Mouse (Mus musculus) gastrocnemius, postnatal 36 days (tissue): Measurements from ENCODE around the gene Elmsan1. TPM values are rescaled to one million over a fixed set of nuclear protein-coding genes. Genes with fewer than 3 reads are reported as not detected.
A peak's percentile ranks its signal among the peaks of the same experiment; 100 is the strongest.

ENCODE experiments used
- DNase-seq, 2 experiments: peaks; one replicate each; pipeline ENCODE4 v3.0.0; 2022
- intact Hi-C: fragments of 180-260 bp; cut with DNase I; formaldehyde crosslinking; loops from one replicate; pipeline ENCODE4 v1.15.1; 2025
- total RNA-seq, 2 experiments: library from RNA; stranded (reverse); gene quantifications; 2 replicates each; pipeline ENCODE4 v1.2.3; 2021

Gene Elmsan1
- total RNA-seq, 2 experiments from 2014 or later = 6.5 to 10.4 TPM

DNA sequence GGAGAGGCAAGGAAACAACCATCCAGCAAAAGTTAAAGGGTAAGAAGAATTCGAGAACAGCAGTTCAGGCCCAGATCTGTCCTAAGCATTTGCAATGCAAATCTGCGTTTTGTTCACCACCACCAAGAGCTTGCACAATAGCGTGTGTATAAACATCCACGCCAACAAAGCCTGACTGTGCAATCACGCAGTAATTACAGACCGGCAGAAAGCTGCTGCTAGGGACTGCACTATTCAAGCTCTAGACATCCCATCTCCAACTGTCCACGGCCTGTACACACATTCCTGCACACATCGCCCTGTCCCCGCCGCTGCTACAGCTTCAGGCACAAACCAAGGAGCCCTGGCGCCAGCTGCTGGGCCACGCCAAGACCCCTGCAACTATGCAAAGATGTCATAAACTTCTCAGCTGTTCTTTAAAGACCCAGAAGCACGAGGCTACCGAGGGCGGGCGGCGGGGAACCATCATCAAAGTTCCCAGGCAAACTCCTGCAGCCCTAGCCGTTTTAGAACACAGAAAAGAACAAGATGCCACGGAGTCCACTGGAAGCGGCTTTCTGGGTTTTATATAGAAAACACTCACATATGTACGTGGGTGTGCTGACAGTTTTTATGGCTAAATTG is 1.1 kb downstream of the Elmsan1 start:
- DNase-seq = no peak
- intact Hi-C loops = loop anchor here (1.0 to 2.0 kb wide), 2 partner anchors 25 to 42 kb away; no protein-coding TSS in a partner anchor

DNA sequence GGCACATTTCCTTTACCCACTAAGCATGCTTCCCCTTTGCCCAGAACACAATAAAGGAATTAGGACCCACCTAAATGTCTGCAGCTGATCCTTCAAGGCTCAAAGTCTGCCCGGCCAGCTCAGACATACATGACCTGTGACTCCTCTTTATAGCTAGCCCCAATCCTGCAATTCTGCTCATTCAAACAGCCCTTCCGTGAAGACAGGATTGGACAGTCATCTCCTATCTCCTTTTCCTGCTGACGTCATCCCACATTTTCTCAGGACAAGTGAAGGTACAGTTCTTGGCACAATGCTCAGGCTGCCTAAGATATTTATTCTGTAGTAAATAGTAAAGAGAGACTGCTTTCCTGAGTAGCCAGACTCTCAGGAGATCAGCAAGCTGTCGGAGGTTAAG is 1.6 kb downstream of the Elmsan1 start:
- intact Hi-C loops = loop anchor here (1.0 kb wide), 1 partner anchor 42 kb away; no protein-coding TSS in a partner anchor
- DNase-seq = no peak

GRCm38 (mm10) chr12:84215758-84216440 is 2.8 kb downstream of the Elmsan1 start:
- no peak for DNase-seq
- intact Hi-C loops = no loop called here

GRCm38 (mm10) chr12:84214495-84215175 is 4.0 kb downstream of the Elmsan1 start:
- intact Hi-C loops = no loop called here
- DNase-seq = no peak

DNA sequence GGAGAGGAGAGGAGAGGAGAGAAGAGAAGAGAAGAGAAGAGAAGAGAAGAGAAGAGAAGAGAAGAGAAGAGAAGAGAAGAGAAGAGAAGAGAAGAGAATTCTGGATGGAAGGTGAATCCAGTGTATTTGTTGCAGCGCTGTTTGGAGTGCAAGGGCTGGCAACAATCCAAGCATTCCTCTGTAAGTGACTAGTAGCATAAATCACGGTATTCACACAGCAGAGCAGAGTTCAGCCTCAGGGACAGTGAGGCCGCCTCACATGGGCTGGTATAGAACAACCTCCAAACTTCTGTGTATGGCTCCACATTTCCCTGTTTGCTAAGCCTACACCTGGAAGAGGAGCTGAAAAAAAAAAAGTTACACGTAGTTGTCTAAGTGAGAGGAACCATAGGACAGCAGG is 6.4 kb downstream of the Elmsan1 start:
- intact Hi-C loops = no loop called here
- no peak for DNase-seq

DNA sequence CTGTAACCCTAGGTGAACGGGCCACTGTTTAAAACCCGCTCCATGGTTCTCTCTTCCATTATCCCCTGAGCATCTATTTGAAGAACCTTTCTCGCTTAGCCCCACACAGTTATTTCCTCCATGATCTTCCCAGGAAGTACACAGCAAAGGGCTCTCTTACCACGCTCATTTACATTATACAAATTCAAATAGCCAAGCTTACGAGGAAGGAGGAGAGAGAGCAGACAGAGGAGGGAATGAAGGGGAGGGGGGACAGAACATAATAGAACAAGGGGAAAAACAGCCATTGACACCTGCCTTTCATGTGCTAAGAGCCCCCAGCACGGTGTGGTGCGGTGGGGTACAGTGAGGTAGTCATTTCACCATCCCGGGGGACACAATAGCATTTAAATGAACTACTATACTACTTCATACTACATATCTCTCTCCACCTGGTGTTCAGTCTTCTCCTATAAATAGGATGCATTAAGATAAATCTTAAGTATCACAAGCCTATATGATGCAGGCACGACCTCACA is 7.6 kb downstream of the Elmsan1 start:
- DNase-seq = no peak
- intact Hi-C loops = no loop called here

- intact Hi-C loops = no loop called here
- DNase-seq = no peak
Observed at GRCm38 (mm10) chr12:84210288-84210687, 8.4 kb downstream of the Elmsan1 start.

DNA sequence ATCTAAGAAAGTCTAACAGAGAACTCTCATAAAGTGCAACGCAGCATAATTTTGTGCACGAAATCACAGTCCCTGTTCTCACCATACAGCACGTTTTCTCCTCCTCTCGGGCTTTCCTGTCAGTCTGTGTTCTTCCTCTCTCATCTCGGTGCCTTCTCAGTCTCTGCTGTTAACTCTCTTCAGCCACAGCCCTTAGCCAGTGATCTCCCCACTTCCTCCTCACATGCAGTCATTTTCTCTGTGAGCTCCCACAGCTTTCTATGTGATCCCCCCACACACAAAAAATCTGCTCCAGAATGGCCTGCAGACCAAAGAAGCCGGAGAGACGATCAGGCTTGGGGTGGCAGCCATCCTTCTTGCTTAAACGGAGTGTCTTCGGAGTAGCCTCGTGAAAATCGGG is 9.6 kb downstream of the Elmsan1 start:
- intact Hi-C loops = no loop called here
- DNase-seq = no peak

GRCm38 (mm10) chr12:84207209-84207817 is 11.4 kb downstream of the Elmsan1 start:
- intact Hi-C loops = no loop called here
- DNase-seq = no peak

- DNase-seq = no peak
- intact Hi-C loops = no loop called here
Observed at GRCm38 (mm10) chr12:84206525-84206924, 12.2 kb downstream of the Elmsan1 start.

- intact Hi-C loops = no loop called here
- no peak for DNase-seq
Observed at GRCm38 (mm10) chr12:84205659-84206185, 13.0 kb downstream of the Elmsan1 start.

DNA sequence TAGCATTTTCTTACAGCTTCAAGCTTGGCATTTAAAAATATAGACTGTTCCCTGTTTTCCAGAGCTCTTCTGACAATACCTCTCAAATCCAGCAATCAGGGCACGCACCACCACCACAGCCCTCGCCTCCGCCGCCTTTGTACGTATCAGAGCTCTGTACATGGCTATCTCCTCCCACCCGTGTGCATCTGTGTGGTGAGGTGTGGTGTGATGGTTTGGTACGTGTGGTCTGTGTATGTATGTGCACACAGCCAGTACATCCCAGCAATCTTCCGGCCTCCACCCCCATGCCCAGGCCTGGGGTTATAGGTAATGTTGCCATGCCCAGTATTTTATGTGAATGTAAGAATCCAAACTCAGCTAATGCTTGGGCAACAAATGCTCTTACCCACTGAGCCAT is 14.0 kb downstream of the Elmsan1 start:
- DNase-seq = no peak
- intact Hi-C loops = no loop called here

- peak in 1 of 2 experiments; percentile 1 for DNase-seq
- intact Hi-C loops = no loop called here
Observed at GRCm38 (mm10) chr12:84203778-84204216, 14.9 kb downstream of the Elmsan1 start.

- intact Hi-C loops = no loop called here
- DNase-seq = peak in 1 of 2 experiments; percentile 3
Observed at GRCm38 (mm10) chr12:84203170-84203777, 15.4 kb downstream of the Elmsan1 start.

- intact Hi-C loops = no loop called here
- no peak for DNase-seq
Observed at GRCm38 (mm10) chr12:84202561-84202960, 16.1 kb downstream of the Elmsan1 start.

GRCm38 (mm10) chr12:84201686-84202484 is 16.8 kb downstream of the Elmsan1 start:
- intact Hi-C loops = no loop called here
- DNase-seq = peak in 1 of 2 experiments; percentile 2

DNA sequence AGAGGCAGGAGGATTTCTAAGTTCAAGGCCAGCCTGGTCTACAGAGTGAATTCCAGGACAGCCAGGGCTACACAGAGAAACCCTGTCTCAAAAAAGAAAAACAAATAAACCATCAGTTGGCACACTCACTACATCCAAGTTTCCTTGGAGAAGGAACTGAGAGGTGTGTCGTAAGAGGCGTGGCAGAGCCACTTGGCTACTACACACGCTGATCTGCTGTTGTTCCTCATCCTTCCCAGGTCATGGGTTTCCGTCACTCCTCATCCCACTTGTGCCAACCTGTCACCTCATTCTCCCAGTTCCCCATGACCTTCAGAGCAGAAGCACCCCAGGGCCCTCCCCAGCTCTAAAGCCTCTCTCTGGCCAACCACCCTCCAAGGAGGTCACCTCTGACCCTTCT is 17.5 kb downstream of the Elmsan1 start:
- intact Hi-C loops = no loop called here
- DNase-seq = no peak

DNA sequence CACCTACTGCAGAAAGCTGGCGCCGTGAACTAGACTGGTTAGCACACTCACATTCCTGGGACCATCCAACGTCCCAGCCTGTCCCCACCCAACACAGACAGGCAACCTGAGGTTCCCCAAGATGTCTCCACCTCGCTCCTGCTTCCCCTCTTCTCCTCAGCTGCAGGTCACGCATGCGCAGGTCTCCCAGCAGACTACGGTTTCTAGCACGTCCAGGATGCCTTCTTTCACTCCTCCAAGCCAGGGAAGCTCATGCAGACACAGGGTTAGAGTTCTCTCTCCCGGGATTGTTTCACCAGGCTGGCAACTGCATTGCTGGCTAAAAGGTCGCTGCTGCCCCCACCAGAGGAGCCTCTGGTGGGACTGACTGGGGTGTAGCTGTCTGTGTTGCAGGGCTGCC is 19.8 kb downstream of the Elmsan1 start:
- intact Hi-C loops = no loop called here
- DNase-seq = no peak

GRCm38 (mm10) chr12:84198076-84198679 is 20.5 kb downstream of the Elmsan1 start:
- no peak for DNase-seq
- intact Hi-C loops = no loop called here
